Mouse (Mus musculus) cerebellum, adult 11 months (tissue): ENCODE measurements around the gene Larp1b.

Experiments
- DNase-seq: peaks from one replicate; pipeline ENCODE4 v3.0.0; 2022

The Larp1b gene

GRCm38 (mm10) chr3:41084421-41084820, 134.8 kb downstream of the Larp1b start:
- DNase-seq: peak; percentile 11

- DNase-seq: no peak
These were observed 137.4 kb downstream of the Larp1b start for GRCm38 (mm10) chr3:41087071-41087470.
